24 mouse cellular contexts compared by ENCODE assay signal in genomic region chr13:55981041-55981440, GRCm38 (mm10).
DNase-seq lines count a peak whose midpoint lies in the region; ATAC-seq lines count a peak whose summit lies in the region.
"Had no signal": no experiment of that assay in that cellular context is flagged by ENCODE, and none has a peak within 500 bp of the region (broad histone marks: within the 10 kb centered on the region; RNA-seq: fewer than 3 reads in every experiment).

No protein-coding gene starts in this region.

- 42% methylated on average over 6 of the region's 6 CpGs for WGBS in embryonic facial prominence, embryonic 11.5 days
- WGBS in embryonic facial prominence, embryonic 13.5 days, result 17% methylated on average over 6 of the region's 6 CpGs
- WGBS in limb, embryonic 13.5 days, result 33% methylated on average over 6 of the region's 6 CpGs
- WGBS in stomach, embryonic 16.5 days, result 43% methylated on average over 6 of the region's 6 CpGs

- no peak overlapping the region for H3K4me2 ChIP-seq in embryonic facial prominence, embryonic 11.5 days (ENCODE audit: low read depth, low read length)
- H3K4me2 ChIP-seq in embryonic facial prominence, embryonic 13.5 days, result no peak overlapping the region
- no peak overlapping the region for H3K4me2 ChIP-seq in limb, embryonic 13.5 days (replicated peaks)
- no peak overlapping the region for H3K4me2 ChIP-seq in stomach, embryonic 16.5 days (ENCODE audit: low read depth, low read length)
- H3K4me2 ChIP-seq: forebrain, embryonic 13.5 days; heart, embryonic 13.5 days; hindbrain, embryonic 12.5 days; hindbrain, embryonic 15.5 days had no signal

- H3K4me3 ChIP-seq in embryonic facial prominence, embryonic 11.5 days (ENCODE audit: low read depth, low read length), result no peak overlapping the region
- no peak overlapping the region for H3K4me3 ChIP-seq in embryonic facial prominence, embryonic 13.5 days
- H3K4me3 ChIP-seq in limb, embryonic 13.5 days, result no peak overlapping the region
- H3K4me3 ChIP-seq in stomach, embryonic 16.5 days (replicated peaks; ENCODE audit: low read length), result no peak overlapping the region
- H3K4me3 ChIP-seq: forebrain, embryonic 10.5 days; forebrain, embryonic 13.5 days; heart, adult 2 months; heart, embryonic 10.5 days; heart, embryonic 13.5 days; hindbrain, embryonic 12.5 days; hindbrain, embryonic 15.5 days had no signal

- H3K27ac ChIP-seq in embryonic facial prominence, embryonic 11.5 days (replicated peaks; ENCODE audit: low read depth, low read length), result 0 out of 2 replicates have a peak overlapping the region, but pooled peaks have one; percentile 29
- peak overlapping the region; percentile 33; the same call in 1 of the 2 replicates for H3K27ac ChIP-seq in embryonic facial prominence, embryonic 13.5 days
- H3K27ac ChIP-seq in limb, embryonic 13.5 days, result no peak overlapping the region
- H3K27ac ChIP-seq in stomach, embryonic 16.5 days (ENCODE audit: low read length), result peak overlapping the region; percentile 47; the same call in 1 of the 2 replicates
- H3K27ac ChIP-seq: forebrain, embryonic 10.5 days; forebrain, embryonic 13.5 days; heart, adult 2 months; heart, embryonic 10.5 days; heart, embryonic 13.5 days; hindbrain, embryonic 12.5 days; hindbrain, embryonic 15.5 days had no signal

- no peaks in the 10 kb centered on the region for H3K36me3 ChIP-seq in embryonic facial prominence, embryonic 11.5 days (replicated peaks; ENCODE audit: control insufficient read depth, insufficient read depth, low read depth, low read length)
- H3K36me3 ChIP-seq in embryonic facial prominence, embryonic 13.5 days, result no peaks in the 10 kb centered on the region
- no peaks in the 10 kb centered on the region for H3K36me3 ChIP-seq in limb, embryonic 13.5 days
- no peaks in the 10 kb centered on the region for H3K36me3 ChIP-seq in stomach, embryonic 16.5 days (ENCODE audit: control insufficient read depth, insufficient read depth, low read length)
- H3K36me3 ChIP-seq: forebrain, embryonic 10.5 days; heart, embryonic 10.5 days; heart, embryonic 13.5 days; hindbrain, embryonic 12.5 days; hindbrain, embryonic 15.5 days had no signal

- peak; percentile 66 for DNase-seq in embryonic facial prominence, embryonic 11.5 days (ENCODE audit: low spot score)
- no peak for DNase-seq in layer of hippocampus, adult 8-10 months (ENCODE audit: low spot score in 2 of 2)
- DNase-seq in thymus, postnatal 0 days (ENCODE audit: low spot score), result no peak
- no peak for DNase-seq in right cerebral cortex, postnatal 10 days (ENCODE audit: low spot score in 2 of 2)
- DNase-seq: adrenal gland, adult 2 months; adrenal gland, postnatal 14 days; cerebellum, adult 11 months; cerebellum, adult 2 months; cerebellum, adult 9-11 months; cerebellum, postnatal 25 days; gastrocnemius, postnatal 10 days; gastrocnemius, postnatal 36 days; heart, adult 2 months had no signal

- no peak; the same call in 1 of the 2 replicates for ATAC-seq in embryonic facial prominence, embryonic 11.5 days (replicated peaks; ENCODE audit: insufficient number of reproducible peaks, low FRiP score, low TSS enrichment, low read depth)
- 0 out of 2 replicates have a peak, but pooled peaks have one; percentile 28 for ATAC-seq in embryonic facial prominence, embryonic 13.5 days (ENCODE audit: insufficient number of reproducible peaks, insufficient read depth, low FRiP score, low TSS enrichment, low read depth)
- ATAC-seq in limb, embryonic 13.5 days (ENCODE audit: low FRiP score, low read depth), result 0 out of 2 replicates have a peak, but pooled peaks have one; percentile 29
- ATAC-seq in stomach, embryonic 16.5 days (ENCODE audit: insufficient read depth, low FRiP score), result no peak
- ATAC-seq: CD4-positive, CD25-positive, alpha-beta regulatory T cell, adult 4 months; forebrain, embryonic 13.5 days; forebrain, embryonic 16.5 days had no signal

- H3K27me3 ChIP-seq in embryonic facial prominence, embryonic 11.5 days (ENCODE audit: control insufficient read depth, insufficient read depth, low read length), result no peaks in the 10 kb centered on the region
- H3K27me3 ChIP-seq in embryonic facial prominence, embryonic 13.5 days, result peaks cover 42% of the 10 kb centered on the region
- peaks cover 48% of the 10 kb centered on the region for H3K27me3 ChIP-seq in limb, embryonic 13.5 days
- H3K27me3 ChIP-seq in stomach, embryonic 16.5 days (ENCODE audit: control insufficient read depth, insufficient read depth, low read length), result no peaks in the 10 kb centered on the region
- H3K27me3 ChIP-seq: hindbrain, embryonic 15.5 days had no signal

- peaks cover 4% of the 10 kb centered on the region; the same call in 1 of the 2 replicates for H3K4me1 ChIP-seq in embryonic facial prominence, embryonic 11.5 days (ENCODE audit: control insufficient read depth, insufficient read depth, low read length)
- H3K4me1 ChIP-seq in embryonic facial prominence, embryonic 13.5 days, result peaks cover 63% of the 10 kb centered on the region
- peaks cover 43% of the 10 kb centered on the region for H3K4me1 ChIP-seq in limb, embryonic 13.5 days
- peaks cover 56% of the 10 kb centered on the region for H3K4me1 ChIP-seq in stomach, embryonic 16.5 days (ENCODE audit: control insufficient read depth, insufficient read depth, low read length)

- H3K9ac ChIP-seq in embryonic facial prominence, embryonic 11.5 days (replicated peaks; ENCODE audit: low read length), result no peak overlapping the region
- H3K9ac ChIP-seq in embryonic facial prominence, embryonic 13.5 days, result 0 out of 2 replicates have a peak overlapping the region, but pooled peaks have one; percentile 0
- H3K9ac ChIP-seq in limb, embryonic 13.5 days, result no peak overlapping the region; the same call in 1 of the 2 replicates
- 0 out of 2 replicates have a peak overlapping the region, but pooled peaks have one; percentile 5 for H3K9ac ChIP-seq in stomach, embryonic 16.5 days (ENCODE audit: low read length)
- H3K9ac ChIP-seq: forebrain, embryonic 13.5 days; heart, embryonic 13.5 days; hindbrain, embryonic 12.5 days; hindbrain, embryonic 15.5 days had no signal

- H3K9me3 ChIP-seq in embryonic facial prominence, embryonic 11.5 days (replicated peaks; ENCODE audit: control insufficient read depth, low read length), result no peaks in the 10 kb centered on the region
- no peaks in the 10 kb centered on the region for H3K9me3 ChIP-seq in embryonic facial prominence, embryonic 13.5 days
- no peaks in the 10 kb centered on the region for H3K9me3 ChIP-seq in limb, embryonic 13.5 days
- no peaks in the 10 kb centered on the region for H3K9me3 ChIP-seq in stomach, embryonic 16.5 days (replicated peaks; ENCODE audit: control insufficient read depth, low read length)
- H3K9me3 ChIP-seq: forebrain, embryonic 10.5 days; forebrain, embryonic 13.5 days; heart, embryonic 10.5 days; heart, embryonic 13.5 days; hindbrain, embryonic 12.5 days; hindbrain, embryonic 15.5 days had no signal

Comparison
In these comparisons a context has a peak if more than half of its experiments do, and no peak if none do; other contexts are left out.
1. ATAC-seq: peak in embryonic facial prominence, embryonic 13.5 days (single experiment) and limb, embryonic 13.5 days (single experiment); none in embryonic facial prominence, embryonic 11.5 days (single experiment) and stomach, embryonic 16.5 days (single experiment).
2. H3K9ac ChIP-seq: peak in embryonic facial prominence, embryonic 13.5 days (single experiment) and stomach, embryonic 16.5 days (single experiment); none in embryonic facial prominence, embryonic 11.5 days (single experiment) and limb, embryonic 13.5 days (single experiment).